Mouse (Mus musculus) embryo, embryonic 9.5 days (tissue): Measurements from ENCODE around the gene Fitm1.
A peak's percentile ranks its signal among the peaks of the same experiment; 100 is the strongest.

Source experiments
- DNase-seq: peaks from one replicate; pipeline ENCODE4 v3.0.0-alpha.2; 2017; ENCODE audit errors: extremely low spot score

The Fitm1 gene

DNA sequence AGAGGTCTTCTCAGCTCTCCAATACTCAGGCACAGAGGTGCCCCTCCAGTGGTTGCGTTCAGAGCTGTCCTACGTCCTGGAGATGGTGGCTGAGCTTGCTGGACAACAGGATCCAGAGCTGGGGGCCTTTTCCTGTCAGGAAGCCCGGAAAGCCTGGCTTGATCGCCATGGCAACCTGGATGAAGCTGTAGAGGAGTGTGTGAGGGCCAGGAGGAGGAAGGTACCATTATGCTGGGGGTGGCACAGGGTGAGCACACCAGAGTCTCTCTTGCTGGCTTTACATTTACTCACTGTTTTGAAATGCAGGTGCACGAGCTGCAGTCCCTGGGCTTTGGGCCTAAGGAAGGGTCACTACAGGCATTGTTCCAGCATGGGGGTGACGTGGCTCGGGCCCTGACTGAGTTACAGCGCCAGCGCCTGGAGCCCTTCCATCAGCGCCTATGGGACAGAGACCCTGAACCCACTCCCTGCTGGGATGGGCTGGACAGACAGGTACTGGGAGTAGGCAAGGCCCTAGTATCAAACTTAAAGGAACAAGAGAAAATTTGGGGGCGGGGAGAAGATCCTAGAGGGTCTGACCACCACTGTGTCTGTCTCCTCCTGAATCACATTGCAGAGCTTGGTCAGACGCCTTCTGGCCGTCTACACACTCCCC, 20.7 kb downstream of the Fitm1 start:
- DNase-seq = no peak

DNA sequence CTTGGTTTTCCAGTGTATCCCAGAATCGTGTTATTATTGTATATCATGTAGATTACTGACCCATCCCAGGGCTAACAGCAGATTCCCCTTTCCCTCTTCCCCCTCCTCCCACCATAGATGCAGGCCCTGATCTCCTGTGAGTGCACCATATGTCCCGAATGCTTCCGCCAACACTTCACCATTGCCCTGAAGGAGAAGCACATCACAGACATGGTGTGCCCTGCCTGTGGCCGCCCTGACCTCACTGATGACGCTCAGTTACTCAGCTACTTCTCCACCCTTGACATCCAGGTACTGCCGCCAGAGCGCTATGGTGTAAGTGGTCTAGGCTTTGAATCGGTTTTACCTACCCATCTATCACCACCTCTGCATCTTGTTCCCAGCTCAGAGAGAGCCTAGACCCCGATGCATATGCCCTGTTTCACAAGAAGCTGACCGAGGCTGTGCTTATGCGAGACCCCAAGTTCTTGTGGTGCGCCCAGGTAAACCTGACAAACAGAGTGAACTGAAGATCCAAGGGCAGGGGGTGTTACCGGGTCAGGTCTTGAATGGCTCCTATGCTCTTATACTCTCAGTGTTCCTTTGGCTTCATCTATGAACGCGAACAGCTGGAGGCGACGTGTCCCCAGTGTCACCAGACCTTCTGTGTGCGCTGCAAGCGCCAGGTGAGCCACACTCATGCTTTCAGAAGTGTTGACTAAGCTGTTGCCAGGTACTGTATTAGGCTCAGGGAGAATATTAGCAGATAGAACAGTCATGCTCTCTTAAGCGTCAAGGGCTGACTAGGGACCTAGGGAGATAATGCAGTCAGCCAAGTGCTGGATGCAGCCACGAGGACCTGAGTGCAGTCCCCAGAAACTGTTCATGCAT, 23.3 kb downstream of the Fitm1 start:
- no peak for DNase-seq

DNA sequence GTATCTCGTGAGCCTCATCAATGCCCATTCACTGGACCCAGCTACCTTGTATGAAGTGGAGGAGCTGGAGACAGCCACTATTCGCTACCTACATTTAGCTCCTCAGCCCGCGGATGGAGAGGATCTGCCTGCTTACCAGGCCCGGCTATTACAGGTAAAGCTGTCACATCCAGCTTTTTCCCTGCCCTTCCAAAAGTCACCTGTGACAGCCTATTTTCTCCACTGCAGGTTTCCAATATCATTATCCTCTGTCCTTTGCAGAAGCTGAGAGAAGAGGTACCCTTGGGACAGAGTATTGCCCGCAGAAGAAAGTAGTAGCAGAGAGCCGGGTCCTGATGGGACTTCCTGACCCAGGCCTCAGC, 27.8 kb downstream of the Fitm1 start, which contains the start of gene Irf9:
Gene Irf9, plus strand, starts transcription at position 301 of the 362 bp plus-strand sequence.
- DNase-seq = no peak

DNA sequence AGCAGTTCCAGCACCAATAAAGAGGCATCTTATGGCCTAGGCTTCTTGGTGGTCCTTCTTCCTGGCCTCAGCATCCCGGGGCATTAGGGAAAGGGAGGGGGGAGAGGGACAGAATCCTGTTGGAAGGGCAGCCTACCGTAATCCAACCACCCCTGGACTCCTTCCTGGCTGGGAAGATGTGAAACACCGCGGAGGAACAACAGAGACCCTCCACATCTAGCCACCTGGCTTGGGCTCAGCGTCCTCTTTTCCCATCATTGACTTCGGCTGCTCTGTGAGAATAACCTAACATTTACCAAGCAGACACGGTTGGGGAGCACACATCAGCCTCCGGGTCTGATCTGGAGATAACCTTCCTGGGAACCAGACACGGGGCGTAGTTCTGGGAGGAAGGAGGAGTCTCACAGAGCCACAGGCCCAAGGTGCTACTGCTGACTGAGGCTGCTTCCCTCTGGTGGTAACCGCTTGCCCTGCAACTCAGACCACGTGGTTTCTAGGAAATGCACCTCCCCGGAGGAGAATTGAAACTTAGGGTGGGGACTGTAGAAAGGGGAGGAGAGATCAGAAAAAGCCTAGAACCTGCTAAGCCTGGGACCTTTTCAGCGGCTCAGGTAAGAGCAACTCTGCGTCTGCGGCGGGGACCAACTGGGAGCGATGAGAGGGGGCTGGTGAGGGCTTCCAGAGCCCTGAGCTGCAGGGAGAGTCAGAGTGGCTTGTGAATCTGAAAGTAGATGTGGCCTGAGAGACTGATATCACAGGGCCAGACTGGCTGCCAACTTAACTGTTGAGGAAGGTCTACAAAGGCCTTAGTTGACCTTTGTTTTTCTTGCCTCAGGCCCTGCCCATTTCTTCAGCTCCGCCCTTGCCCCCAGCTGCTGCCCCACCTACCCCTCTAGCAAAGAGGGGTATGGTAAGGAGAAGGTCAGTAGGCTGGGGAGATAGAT, 28.5 kb downstream of the Fitm1 start:
- DNase-seq = peak; percentile 84

DNA sequence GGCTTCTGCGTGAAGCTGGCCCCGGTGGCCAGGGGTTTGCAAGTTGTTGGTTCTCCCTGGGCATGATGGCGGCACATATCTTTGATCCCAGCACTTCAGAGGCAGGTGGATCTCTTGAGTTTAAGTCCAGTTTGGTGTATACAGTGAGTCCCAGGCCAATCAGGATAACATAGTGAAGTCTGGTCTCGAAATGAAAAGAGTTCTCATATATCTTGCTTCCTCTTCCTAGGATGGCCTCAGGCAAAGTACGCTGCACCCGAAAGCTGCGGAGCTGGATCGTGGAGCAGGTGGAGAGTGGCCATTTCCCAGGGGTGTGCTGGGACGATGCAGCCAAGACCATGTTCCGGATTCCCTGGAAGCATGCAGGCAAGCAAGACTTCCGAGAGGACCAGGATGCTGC, 29.4 kb downstream of the Fitm1 start:
- DNase-seq = no peak

DNA sequence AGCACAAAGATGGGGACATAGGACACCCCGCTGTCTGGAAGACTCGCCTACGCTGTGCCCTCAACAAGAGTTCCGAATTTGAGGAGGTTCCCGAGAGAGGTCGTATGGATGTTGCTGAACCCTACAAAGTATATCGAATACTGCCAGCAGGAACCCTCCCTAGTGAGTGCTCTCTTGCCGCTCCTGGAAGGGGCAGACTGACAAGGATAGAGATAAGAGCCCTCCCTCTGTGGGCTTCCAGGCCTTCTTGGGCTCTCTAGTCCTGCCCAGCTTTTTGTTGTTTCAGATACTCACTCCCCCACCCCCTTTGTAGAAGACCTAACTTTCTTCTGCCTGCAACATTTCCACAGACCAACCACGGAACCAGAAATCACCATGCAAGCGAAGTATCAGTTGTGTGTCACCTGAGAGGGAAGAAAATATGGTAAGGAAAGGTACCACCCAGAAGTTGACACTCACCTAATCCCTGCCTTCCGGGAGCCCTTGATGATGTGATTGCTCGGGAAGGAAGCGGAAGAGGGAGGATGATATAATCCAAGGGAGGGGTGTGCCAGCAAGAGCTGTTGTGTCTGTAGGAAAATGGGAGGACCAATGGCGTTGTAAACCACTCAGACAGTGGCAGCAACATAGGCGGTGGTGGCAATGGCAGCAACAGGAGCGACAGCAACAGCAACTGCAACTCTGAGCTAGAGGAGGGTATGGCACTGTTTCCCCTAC, 30.5 kb downstream of the Fitm1 start:
- no peak for DNase-seq

DNA sequence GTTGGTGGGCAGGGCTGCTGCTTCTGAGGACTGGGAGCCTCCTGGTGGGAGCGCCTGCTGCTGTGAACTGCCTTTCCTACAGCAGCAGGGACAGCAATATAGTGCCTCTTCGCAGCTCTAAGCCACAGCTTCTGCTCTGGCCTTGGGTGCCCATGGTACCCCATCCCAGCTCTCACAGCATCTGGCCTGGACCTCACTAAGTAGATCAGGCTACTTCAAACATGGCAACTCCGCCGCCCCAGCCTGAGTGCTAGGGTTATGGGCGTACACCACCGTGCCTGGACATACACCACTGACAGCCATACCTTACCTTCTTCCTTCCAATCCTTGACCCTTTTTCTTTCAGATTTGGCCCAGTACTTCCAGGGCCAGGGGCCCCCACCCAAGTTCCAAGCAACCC, 32.9 kb downstream of the Fitm1 start:
- DNase-seq = no peak

DNA sequence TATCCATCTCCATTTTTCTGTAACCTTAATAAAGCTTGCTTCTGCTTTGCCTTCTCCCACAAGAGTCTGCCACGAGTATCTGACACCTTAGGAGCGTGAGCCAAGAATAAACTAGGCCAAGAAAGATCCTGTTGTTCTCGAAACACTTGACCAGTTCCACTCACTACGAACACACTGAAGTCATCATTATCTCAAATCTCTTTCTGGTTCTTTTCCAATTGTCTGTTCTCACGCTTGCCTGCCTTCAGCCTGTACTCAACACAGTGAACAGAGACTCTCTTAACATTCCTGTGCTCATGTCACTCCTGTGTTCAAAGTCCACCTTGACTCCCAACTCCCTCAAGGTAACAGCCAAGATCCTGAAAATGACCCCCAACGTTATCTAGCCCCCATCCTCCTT, 37.9 kb downstream of the Fitm1 start:
- no peak for DNase-seq

DNA sequence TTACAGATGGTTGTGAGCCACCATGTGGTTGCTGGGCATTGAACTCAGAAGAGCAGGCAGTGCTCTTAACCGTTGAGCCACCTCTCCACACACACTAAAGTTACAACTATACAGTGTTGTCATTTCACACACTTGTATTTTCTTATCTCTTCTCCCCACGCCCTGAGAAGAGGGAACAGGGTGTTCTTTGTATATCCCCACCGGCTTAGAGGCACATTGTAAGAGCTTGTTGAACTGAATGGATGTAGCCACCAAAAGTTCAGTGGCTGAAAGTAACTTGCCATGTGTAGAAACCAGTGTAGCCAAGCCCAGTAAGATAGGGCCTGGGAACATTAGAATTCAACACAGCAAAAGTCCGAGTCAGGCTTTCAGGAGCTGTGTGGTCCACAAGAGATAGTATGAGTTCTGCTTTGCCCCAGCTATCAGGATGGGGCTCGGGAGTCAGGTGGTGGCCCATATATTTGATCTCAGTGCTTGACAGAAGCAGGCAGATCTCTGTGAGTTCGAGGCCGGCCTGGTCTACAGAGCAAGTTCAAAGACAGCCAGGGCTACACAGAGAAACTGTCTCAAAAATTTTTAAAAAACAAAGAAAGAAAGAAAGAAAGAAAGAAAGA, 39.3 kb downstream of the Fitm1 start:
- no peak for DNase-seq

DNA sequence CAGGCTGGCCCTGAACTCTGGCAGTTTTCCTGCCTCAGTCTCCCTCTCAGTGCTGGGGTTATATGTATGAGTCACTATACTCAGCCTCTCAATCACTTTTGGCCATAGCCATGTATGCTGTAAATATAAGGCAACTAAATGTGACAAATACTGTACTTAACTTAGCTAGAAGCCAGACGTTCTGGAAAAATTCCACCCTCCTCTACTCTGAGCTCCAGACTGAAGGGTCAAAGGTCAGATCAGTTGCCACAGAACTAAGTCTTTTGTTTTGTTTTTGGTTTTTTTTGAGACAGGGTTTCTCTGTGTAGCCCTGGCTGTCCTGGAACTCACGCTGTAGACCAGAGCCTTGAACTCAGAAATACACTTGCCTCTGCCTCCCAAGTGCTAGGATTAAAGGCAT, 40.5 kb downstream of the Fitm1 start:
- no peak for DNase-seq

DNA sequence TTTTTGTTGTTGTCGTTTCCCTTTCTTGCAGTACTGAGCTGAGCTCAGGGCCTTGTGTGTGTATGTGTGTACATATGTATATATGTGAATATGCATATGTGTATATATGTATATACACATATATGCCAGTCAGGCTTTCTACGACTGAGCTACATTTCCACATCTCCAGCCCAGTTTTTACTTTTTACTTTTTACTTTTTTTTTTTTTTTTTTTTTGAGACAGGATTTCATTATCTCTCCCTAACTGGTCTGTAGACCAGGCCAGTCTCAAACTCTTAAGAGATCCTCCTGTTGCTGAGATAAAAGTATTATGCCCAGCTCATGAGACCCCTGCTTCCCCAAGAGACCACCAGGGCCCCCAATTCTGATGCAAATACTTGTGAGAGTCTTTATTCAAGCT, 41.4 kb downstream of the Fitm1 start:
- DNase-seq = no peak

DNA sequence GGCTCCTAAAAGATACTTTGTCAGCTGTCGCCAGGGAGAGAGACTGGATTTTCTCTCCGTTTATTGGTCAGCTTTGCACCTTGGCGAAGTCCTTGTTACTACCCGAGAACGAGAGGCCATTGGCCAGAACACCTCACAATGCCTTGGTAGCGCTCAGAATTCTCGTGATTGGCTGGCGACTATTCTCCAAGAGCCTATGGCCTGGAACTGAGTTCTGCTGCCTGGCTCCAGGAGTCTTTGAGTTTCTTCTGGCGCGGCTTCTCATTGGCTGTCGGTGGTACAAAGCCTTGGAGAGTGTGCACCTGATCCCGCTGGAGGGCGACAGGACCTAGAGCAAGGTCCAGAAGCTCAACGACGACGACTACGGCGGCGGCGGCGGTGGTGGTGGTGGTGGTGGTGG, 42.4 kb downstream of the Fitm1 start, which contains the start of gene Rec8:
Gene Rec8, plus strand, starts transcription at position 216 of the 400 bp plus-strand sequence.
- peak; percentile 56 for DNase-seq

DNA sequence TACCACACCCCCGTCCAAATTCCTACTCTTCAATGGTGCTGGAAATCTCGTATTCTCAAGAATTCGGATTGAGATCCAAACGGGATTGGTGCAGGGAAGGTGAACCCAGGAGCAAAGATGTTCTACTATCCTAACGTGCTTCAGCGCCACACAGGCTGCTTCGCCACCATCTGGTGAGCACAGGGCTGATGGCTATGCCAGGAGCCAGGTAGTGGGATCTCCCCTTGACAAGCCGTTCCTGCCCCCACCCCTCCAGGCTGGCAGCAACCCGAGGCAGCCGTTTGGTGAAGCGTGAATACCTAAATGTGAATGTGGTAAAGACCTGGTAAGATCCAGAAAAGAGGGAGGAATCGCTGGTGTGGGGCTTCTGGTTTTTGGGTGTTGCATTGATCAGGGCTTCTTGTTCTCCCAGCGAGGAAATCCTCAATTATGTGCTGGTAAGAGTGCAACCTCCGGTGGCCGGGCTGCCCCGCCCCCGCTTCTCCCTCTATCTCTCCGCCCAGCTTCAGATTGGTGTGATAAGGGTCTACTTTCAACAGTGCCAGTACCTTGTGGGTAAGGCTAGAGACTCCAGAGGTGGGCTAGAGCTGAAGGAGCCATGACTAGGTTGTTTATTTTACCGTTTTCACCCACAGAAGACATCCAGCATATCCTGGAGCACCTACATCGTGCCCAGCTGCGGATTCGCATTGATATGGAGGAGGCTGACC, 43.2 kb downstream of the Fitm1 start:
- no peak for DNase-seq
